Mouse (Mus musculus) thymus, adult 2 months (tissue): ENCODE data around the gene Insyn1. TPM values are rescaled to one million over a fixed set of nuclear protein-coding genes. Genes with fewer than 3 reads are reported as not detected.

Source experiments
- DNase-seq: peaks from one replicate; pipeline ENCODE4 v3.0.0; 2021
- H3K27ac ChIP-seq: fragments of 200-500 bp; 2 replicates; pipeline ENCODE4 v1.5.1; 2012; ENCODE audit warnings: low read length, control low read depth; ENCODE audit not compliant: control insufficient read depth, insufficient read depth
- H3K27me3 ChIP-seq: fragments of 200-500 bp; 2 replicates; pipeline ENCODE4 v1.6.1; 2012; ENCODE audit warnings: mild to moderate bottlenecking, low read length, moderate library complexity, mixed read lengths; ENCODE audit not compliant: control insufficient read depth, insufficient read depth
- H3K36me3 ChIP-seq: fragments of 200-500 bp; 2 replicates; pipeline ENCODE4 v1.6.1; 2012; ENCODE audit warnings: mild to moderate bottlenecking, low read length, moderate library complexity; ENCODE audit not compliant: control insufficient read depth, insufficient read depth
- H3K4me1 ChIP-seq: fragments of 200-500 bp; replicated peaks from 2 replicates; pipeline ENCODE4 v1.6.1; 2012; ENCODE audit warnings: low read length; ENCODE audit not compliant: control insufficient read depth, insufficient read depth
- H3K4me3 ChIP-seq: fragments of 200-500 bp; 2 replicates; pipeline ENCODE4 v1.5.1; 2012; ENCODE audit warnings: mild to moderate bottlenecking, low read length, control low read depth, moderate library complexity; ENCODE audit not compliant: control insufficient read depth, insufficient read depth
- CTCF ChIP-seq: fragments of 200-500 bp; IDR thresholded peaks from 2 replicates; pipeline ENCODE4 v1.5.1; 2012; ENCODE audit warnings: mild to moderate bottlenecking, control low read depth, low read length, moderate library complexity, borderline replicate concordance; ENCODE audit not compliant: control insufficient read depth, poor library complexity, insufficient read depth; ENCODE audit errors: extremely low read depth
- POLR2A ChIP-seq: fragments of 200-500 bp; IDR thresholded peaks from 2 replicates; pipeline ENCODE4 v1.6.1; 2012; ENCODE audit warnings: mild to moderate bottlenecking, low read length, control low read depth, moderate library complexity; ENCODE audit not compliant: control insufficient read depth, poor library complexity, insufficient read depth; ENCODE audit errors: extremely low read depth
- WGBS: fragments of 180-500 bp; shearing (Covaris S2); methylation state at CpG from one replicate; pipeline ENCODE4 v1.1.7; 2018; 5-methylcytosine and 5-hydroxymethylcytosine counted together
- polyA plus RNA-seq: library from polyadenylated mRNA; depleted of rRNA; stranded (reverse); fragments of >200 nt; gene quantifications from 2 replicates; pipeline ENCODE4 v1.2.3, GENCODE M21; 2012

Insyn1 gene
- polyA plus RNA-seq, 1 experiment = 4.9 TPM

- WGBS = 92% methylated on average over 8 of the region's 8 CpGs
- no peak for TF ChIP-seq POLR2A
- DNase-seq = no peak
- no peaks in the 10 kb centered on the region for H3K4me1 ChIP-seq
- no peak overlapping the region for H3K4me3 ChIP-seq
- H3K27ac ChIP-seq = no peak overlapping the region
- H3K36me3 ChIP-seq = no peaks in the 10 kb centered on the region
- H3K27me3 ChIP-seq = no peaks in the 10 kb centered on the region
Observed at GRCm38 (mm10) chr9:58473211-58473815, 15.1 kb upstream of the Insyn1 start.

DNA sequence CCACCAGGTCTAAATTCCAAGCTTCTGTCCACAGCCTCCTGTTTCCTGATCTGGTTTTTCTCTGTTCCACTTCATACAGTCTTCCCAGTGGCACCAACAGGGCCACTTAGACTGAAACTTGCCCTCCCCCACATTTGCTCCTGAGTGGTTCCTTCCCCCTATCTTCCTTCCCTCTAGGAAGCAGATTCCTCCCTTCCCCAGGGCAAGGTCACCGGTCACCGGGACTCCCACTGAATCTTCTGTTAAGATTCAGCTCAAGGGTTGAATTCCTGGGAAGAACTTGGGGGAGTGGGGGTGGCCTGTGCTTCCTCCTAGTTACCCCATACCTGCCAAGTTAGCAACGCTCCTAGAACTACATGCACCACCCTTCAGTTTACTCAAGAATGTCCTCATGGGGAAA, 1.3 kb upstream of the Insyn1 start:
- no peak overlapping the region for H3K4me3 ChIP-seq
- H3K4me1 ChIP-seq = 0 out of 2 replicates have a peak, but pooled peaks cover 3% of the 10 kb centered on the region
- WGBS = 51% methylated on average over 3 of the region's 3 CpGs
- no peak for TF ChIP-seq CTCF
- TF ChIP-seq POLR2A = no peak
- DNase-seq = no peak
- peaks cover 8% of the 10 kb centered on the region; the same call in 1 of the 2 replicates for H3K27me3 ChIP-seq
- no peaks in the 10 kb centered on the region for H3K36me3 ChIP-seq
- H3K27ac ChIP-seq = no peak overlapping the region

DNA sequence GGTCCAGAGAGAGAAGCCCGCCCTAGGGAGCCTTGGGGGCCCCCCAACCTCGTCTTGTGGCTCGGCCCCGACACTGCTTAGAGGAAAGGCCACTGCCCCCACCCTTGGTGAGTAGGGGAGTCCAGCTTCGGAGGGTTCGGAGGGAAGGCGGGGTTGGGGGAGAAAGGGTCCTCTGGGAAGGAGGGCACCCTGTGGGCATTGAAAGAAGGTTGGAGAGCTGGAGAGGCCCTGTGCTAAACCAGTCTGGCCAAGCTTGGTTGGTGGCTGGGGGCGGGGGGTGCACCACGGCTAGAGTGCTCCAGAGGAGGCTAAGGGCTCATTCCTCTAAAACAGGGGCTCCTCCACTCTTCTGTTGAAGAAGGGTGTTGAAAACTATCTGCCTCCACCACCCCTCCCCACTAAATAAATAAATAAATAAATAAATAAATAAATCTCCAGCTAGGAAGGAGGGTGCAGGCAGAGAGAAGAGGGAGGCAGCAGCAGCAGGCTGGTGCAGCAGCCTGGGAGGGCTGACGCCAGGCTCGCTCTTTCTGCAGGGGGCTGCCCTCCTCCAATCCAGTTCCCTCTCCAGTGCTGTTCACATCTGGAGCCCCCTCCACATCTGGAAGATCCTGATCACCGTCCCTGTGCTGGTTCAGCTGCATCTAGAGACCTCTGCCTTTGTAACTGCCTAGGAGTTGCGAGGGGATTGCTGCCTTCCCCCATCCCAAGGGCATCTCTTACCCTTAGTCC, 896 bp downstream of the Insyn1 start:
- no peak for TF ChIP-seq CTCF
- no peak for TF ChIP-seq POLR2A
- 52% methylated on average over 13 of the region's 13 CpGs for WGBS

DNA sequence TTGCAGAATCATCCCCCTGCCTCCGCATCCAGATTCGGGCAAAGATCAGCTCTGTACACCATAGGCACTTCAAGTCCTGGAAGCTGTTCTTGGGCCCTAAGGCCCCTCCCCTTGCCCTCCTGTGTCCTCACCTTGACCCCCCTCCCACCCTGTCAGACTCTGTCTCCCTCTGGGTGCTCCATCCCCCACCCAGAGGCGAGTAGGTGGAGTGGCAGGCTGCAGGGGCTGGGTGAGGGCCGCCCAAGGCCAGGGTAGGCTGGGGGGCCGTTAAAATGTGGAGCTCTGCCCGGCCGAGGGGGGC, 1.4 kb downstream of the Insyn1 start:
- no peak overlapping the region for H3K4me3 ChIP-seq
- no peaks in the 10 kb centered on the region for H3K36me3 ChIP-seq
- H3K27ac ChIP-seq = no peak overlapping the region
- DNase-seq = no peak
- 87% methylated on average over 7 of the region's 7 CpGs for WGBS
- H3K4me1 ChIP-seq = 0 out of 2 replicates have a peak, but pooled peaks cover 3% of the 10 kb centered on the region
- TF ChIP-seq POLR2A (no peak), CTCF (no peak)
- H3K27me3 ChIP-seq = peaks cover 8% of the 10 kb centered on the region; the same call in 1 of the 2 replicates

More for the DNA sequence above, 896 bp downstream of the Insyn1 start:
- Histone ChIP-seq H3K27ac (no peak overlapping the region), H3K27me3 (peaks cover 8% of the 10 kb centered on the region; the same call in 1 of the 2 replicates), H3K4me1 (0 out of 2 replicates have a peak, but pooled peaks cover 3% of the 10 kb centered on the region), H3K36me3 (no peaks in the 10 kb centered on the region), H3K4me3 (no peak overlapping the region)
- DNase-seq = no peak

DNA sequence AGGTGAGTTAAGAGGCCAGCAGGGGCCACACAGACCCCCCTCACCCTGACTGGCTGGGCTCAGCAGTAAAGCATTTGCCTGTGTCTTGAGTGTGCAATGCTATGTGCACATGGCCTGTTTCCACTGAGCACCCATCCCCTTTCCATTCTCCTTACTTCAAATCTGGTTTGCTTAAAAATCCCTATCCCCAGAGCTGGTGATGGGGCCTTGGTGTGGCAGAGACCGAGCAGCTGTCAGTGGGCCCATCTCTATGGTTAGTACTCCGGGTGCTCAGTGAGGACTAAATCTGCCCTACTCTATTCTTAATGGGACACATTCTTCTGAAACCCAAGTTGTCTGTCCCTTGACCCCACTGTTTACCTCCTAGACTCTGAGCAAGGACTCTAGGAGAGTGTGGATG, 2.0 kb downstream of the Insyn1 start:
- Histone ChIP-seq H3K4me1 (0 out of 2 replicates have a peak, but pooled peaks cover 3% of the 10 kb centered on the region), H3K36me3 (no peaks in the 10 kb centered on the region), H3K27me3 (peaks cover 8% of the 10 kb centered on the region; the same call in 1 of the 2 replicates), H3K4me3 (no peak overlapping the region), H3K27ac (no peak overlapping the region)
- 92% methylated on average over 2 of the region's 2 CpGs for WGBS
- DNase-seq = no peak
- TF ChIP-seq CTCF (no peak), POLR2A (no peak)

- Histone ChIP-seq H3K27ac (no peak overlapping the region), H3K27me3 (no peaks in the 10 kb centered on the region), H3K36me3 (no peaks in the 10 kb centered on the region), H3K4me3 (no peak overlapping the region), H3K4me1 (no peaks in the 10 kb centered on the region)
- 57% methylated on average over 2 of the region's 2 CpGs for WGBS
- DNase-seq = no peak
- no peak for TF ChIP-seq CTCF
- no peak for TF ChIP-seq POLR2A
Observed at GRCm38 (mm10) chr9:58495035-58495434, 6.6 kb downstream of the Insyn1 start.
